Mouse (Mus musculus): ENCODE data around the gene Gpr34.

Gpr34 gene

DNA sequence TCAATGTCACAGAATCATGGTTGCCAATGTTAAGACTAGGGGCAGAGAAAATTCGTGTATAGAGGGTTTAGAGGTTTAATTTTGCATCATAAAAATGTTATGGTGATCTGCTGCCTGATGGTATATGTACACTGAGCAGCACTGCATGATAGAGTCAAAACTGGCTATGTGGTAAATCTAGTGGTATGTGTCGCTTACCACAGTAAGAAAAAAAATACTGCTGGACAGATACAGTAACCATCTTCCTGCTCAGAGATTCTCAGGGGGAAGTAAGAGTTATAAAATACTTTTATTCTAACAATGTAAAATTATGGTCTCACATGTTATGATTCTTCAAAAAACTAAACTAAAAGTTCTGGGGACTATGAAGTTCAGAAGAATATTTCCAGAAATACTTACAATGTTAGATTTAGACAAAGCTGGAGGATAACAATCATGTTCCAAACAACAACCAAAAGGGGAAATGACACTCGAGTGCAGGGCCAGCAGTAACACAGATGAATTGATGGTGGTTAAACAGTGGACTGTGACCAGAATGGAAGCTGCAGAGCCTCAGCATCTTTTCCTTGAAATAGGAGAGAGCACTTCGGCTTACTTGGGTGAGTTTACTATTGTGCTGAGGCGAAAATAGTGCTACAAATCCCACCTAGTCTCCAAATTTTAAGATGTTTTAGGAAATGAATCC lies at the start of gene Gpr34:
Gpr34 (plus strand) TSS at position 491 of the 685 bp plus-strand sequence.
- DNase-seq (ENCODE audit: low spot score): no peak

DNA sequence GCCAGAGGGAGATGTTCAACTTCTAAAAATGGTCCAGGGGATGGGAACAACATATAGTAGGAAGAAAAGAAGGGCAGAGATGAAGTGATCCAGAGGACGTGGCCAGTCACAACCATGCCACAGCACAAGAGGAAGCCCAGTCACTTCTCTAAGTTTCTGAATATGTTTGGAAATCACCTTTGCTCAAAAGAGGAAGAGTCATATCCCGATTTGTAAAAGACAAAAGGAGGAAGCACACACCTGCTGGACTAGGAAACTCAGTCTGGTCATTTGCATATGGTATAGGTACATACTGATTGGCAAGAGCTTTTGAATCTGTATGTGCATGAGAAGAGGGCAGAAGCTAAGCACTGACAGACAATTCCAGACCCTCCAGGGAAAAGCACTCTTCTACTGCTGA lies 32.5 kb upstream of the Gpr34 start:
- DNase-seq (ENCODE audit: low spot score): no peak

DNA sequence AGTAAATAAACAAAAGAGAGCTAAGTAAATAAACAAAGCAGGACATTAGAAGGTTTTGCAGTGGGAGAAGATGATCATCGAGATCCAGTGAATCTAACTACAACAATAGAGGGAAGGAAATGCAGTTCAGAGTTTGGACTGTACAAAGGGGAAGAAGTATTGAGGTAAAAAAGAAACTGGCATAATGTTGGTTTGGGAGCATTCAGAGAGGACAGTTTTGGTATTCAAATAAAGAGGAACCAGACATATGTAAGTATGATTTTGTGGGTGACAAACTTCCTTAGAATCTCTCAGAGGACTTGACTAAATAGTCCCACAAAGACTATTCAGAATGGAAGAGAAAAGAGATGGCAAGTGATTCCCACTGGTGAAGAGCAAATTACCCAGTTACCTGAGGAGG lies 31.9 kb upstream of the Gpr34 start:
- no peak for DNase-seq (ENCODE audit: low spot score)

DNA sequence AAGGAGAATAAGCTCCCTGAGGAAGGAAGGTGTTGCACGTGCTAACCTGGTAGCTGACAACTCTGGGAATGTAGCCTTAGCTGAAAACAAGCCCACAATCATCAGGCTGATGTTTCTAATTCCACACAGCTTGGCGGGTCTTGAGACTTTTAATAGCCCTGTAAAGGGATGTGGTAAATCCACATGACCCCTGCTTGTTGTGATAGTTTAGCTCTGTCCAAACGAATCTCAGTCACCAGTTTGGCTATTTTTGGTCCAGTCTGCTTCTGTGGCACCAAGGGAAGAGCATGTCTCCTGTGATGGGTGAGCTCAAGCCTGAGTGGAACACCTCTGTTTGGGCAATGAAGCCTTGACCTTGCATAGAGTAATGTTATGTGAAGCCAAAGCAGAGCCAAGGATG lies 25.1 kb upstream of the Gpr34 start:
- no peak for DNase-seq (ENCODE audit: low spot score)

DNA sequence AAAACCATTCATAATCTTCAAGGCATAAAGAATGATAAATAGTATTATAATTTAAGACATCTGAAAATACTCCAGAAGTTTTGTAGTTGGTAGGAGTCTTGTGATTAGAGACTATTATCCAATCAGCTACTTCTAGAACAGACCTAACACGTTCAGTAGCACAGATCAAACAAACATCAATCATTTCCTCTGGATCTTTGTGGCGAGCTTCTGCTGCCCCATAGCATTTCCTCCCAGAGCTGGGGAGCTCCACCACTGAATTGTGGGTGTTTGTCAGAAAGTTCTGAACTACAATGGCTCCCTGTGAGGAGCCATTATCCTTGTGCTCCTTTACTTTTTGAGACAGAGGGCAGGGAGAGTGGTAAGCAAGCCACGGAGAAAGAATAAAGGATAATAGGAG lies 24.1 kb upstream of the Gpr34 start:
- no peak for DNase-seq (ENCODE audit: low spot score)

DNA sequence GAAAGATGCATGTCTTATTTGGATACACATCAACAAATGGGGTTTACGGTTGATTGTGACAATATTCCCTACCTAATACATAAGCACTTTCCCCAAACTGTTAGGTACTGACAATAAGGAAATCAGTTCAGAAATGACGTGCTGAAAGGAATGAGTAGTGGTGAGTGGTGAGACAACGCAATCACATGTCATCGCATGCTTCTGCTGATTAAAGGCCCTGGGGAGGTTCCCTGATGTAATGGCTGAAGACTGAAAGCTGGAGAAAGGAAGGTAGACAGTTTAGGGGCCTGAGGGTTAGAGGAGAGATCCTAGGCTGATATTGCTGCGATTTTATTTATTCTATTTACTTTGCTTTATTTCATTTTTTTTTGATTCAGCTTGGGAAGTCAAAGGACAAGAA lies 20.8 kb upstream of the Gpr34 start:
- DNase-seq (ENCODE audit: low spot score): no peak

DNA sequence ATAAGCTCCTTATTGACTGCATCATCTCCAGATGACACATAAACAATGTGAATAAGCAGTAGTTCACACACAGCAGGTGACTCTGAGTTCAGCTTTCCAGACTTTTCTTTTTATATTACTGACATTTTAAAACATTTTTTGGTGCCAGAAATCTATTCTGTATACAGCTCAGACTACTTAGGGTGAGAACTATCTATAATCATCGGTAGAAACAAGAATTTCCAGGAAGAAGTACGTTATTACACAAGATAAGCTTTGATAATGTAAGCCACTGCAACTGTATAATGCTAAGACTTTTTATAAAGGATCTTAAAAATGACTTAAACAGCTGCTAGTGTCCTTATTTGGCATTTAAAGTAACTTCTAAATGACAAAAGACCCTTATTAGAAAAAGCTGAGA lies 19.8 kb upstream of the Gpr34 start:
- DNase-seq (ENCODE audit: low spot score): no peak

DNA sequence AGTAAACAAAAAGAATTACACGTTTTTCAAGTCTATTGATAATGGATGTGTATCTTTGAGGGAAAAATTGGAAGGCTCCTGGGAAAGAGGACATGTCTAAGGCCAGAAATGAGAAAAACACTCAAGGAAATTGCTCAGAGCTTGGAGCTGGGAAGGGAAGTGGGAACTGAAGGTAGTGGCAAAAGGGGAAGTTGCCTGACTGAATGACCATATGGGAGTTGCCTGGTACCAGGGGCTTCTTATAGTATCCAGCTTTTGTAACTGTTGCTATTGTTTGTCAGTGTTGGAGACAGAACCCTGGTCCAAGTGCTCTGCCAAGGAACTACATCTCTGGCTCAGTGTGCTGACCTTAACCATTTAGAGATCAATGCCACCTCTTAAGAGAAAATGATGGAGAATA lies 15.2 kb upstream of the Gpr34 start:
- DNase-seq (ENCODE audit: low spot score): no peak

DNA sequence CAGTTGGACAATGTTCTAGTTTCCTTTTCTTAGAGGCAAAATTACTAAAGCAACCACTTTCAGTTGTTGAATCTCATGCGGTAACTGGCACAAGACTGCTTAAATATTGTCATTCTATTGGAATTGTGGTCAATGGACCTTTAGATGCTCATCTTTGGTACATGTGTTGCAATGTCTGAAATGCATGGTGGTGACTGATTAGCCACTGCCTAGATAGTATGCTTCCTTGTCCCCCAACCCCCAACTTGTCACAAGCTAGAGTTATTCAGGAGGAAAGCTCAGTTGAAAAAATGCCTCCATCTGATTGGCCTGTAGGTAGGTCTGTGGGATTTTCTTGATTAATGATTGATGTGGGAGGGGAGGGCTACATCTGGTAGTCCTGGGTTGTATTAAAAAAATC lies 14.6 kb upstream of the Gpr34 start:
- no peak for DNase-seq (ENCODE audit: low spot score)

DNA sequence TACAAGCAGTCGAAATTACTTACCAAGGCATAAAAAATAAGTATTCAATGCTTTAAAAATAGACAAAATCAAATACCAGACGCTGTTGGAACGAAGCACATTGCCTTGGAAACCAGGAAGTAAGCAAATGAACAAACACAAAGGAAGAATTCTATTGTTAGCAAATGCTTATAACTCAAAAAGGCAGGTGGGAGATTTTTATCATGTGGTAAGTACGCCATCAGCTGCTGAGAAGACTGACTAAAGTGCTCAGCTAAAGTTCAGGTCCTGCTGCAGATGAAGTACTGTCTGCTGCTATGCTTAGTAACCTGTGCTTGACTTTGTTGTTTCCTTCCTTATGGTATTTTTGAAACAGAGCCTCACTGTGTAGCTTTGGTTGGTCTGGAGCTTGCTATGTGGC lies 13.4 kb upstream of the Gpr34 start:
- no peak for DNase-seq (ENCODE audit: low spot score)

DNA sequence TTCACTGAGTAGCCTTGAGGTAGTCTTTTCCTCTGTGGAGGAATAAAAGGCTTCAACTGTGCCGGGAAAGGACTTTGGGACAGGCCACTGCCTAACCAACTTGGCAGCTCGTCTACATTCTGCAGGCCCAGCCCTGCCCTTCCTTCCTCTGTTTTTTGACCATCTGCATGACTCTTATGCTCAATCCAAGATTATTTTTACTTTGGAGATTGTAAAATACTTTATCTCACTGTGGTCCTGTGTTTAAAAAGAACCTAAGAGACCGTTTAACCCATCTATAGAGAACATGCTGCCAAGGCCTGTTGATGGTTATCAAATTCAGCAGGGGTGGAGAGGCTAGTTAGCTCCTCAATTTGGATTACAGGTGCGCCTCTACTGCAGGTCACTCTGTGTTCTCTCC lies 10.4 kb upstream of the Gpr34 start:
- DNase-seq (ENCODE audit: low spot score): no peak

DNA sequence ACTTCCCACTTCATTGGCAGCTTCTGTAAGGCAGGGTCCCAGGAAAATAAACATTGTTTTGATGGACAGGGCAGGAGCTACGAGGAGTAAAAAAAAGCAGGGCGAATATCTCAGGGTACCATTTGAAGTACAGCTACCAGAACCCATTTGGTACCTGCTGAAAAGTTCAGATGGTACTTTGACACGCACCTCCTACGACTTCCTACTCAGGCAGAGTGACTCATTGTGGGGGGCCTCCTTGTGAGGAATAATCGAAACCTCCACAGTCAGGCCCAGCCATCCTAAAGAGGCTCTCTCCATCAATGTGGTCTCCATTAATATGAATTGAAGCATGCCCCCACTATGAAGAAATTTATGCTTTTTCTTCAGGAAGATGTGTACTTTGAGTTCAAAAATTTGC lies 9.2 kb upstream of the Gpr34 start:
- DNase-seq (ENCODE audit: low spot score): no peak

DNA sequence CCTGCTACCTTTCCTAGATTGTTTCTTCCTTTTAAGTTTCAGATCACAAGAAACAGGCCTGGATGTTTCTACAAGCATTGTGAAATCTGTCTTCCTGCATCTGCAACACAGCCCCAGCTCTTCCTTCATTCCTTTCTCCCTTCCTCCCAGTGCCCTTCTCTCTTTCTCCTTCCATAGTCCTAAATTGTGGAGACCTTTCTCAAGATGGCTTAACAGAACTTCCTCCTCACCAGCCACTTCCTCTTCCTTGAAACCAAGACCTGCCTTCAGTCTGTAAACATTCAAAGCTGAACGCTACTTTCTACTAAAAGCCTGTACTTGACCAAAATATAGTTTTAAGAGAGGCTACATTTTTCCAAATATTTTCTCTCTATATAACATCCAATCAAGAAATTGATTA lies 4.5 kb downstream of the Gpr34 start:
- no peak for DNase-seq (ENCODE audit: low spot score)

DNA sequence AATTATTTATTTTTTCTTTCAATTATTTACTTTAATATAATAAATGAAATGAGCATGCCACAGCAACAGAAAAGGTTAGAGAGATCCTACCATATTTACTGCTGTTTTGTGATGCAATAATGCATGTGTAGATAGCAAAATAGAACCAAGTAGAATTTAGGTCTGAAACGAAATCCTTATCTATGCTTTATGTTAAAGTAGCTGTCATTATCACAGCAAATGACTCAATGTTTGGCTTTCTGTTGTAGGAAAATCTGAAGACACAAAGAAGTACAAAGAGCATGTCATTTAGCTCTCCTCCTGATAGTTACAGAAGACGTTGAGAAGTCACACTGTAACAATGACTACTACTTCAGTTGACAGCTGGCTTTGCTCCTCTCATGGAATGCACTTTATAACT lies 7.0 kb downstream of the Gpr34 start:
- no peak for DNase-seq (ENCODE audit: low spot score)

DNA sequence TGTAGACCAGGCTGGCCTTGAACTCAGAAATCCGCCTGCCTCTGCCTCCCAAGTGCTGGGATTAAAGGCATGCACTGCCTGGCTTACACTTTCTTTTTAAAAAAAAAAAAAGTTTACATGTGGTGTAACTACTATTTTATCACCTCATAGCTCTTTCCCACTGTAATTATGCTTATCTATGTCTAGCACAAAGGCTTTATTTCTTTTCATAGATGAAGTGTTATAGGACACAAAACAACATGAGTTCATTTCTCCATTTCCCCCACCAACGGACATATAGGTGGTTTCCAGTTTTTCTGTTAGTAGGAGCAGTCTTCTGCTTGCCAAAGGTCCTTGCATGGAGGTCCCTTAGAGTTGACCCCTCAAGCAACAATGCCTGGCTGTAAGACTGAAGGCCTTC lies 20.0 kb downstream of the Gpr34 start:
- no peak for DNase-seq (ENCODE audit: low spot score)

DNA sequence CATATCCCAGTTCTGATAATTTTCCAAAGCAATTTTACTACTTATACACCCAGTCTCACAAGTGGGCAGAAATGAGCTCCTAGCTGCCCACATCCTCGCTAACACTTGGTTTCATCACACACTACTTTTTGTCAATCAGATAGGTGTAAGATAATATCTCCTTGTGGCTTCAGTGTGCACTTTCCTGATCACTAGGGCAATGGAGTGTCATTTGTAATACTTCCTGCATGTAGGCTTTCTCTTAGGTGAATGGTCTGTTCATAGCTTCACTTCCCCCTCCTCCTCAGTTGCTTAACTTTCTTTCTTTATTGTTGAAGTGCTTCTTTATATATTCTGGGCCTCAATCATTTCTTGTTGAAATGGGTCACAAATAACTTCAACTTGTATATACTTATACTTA lies 20.4 kb downstream of the Gpr34 start:
- no peak for DNase-seq (ENCODE audit: low spot score)

DNA sequence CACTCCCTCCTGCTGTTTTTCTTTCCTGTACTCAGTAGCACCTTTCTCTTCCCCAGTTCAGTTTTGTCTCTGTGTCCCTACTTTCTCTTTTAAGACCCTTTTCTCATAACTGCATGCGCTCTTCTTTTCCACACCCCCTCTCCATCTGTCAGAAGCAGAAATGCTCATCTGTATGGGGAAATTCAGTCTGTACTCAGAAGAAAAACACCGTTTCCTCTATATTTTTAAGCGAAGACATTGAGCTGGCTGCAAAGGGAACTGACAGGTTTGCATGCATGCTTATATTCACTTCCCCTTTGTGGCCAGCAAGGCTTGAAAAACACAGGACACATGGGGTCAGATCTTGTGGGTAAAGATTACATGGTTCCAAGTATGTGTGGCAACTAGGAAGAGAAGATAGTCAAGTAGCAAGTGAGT lies 23.1 kb downstream of the Gpr34 start:
- no peak for DNase-seq (ENCODE audit: low spot score)

DNA sequence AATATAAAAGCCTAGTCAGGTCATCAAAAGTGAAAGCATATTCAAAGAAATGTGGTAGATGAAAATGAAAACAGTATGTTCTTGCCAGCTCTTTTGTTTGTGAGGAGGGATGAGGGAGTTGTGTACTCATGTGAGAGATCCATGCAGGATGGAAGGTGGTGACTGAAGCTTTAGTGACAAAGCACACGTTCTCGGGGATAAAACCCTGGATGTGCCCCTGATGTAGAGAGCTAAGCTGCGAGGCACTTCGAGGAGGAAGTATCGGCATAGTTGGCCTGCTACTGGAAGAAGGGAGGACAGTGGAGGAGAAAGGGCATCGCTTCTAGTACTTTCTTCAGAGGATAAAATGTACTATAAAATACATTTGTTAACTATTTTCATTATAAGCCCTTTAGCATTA lies 24.0 kb downstream of the Gpr34 start:
- no peak for DNase-seq (ENCODE audit: low spot score)

DNA sequence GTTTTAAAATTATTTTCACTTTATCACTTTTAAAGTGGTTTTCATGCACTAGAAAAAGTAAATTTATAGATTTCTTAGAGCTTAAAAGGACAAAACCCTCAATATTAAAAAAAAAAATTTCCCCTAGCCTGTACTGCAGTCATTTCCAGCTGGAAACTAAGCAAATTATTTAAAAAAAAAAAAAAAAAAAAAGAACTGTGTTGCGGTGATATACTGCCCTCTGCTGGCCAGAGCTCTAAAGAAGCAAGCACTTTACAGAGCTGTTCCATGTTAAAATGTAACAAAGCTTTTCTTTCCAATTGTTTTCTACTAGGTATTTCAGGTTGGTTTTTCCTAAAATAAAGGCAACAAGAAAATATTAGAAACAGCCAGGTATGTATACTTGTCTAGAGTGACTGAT lies 24.8 kb downstream of the Gpr34 start:
- DNase-seq (ENCODE audit: low spot score): peak; percentile 57

DNA sequence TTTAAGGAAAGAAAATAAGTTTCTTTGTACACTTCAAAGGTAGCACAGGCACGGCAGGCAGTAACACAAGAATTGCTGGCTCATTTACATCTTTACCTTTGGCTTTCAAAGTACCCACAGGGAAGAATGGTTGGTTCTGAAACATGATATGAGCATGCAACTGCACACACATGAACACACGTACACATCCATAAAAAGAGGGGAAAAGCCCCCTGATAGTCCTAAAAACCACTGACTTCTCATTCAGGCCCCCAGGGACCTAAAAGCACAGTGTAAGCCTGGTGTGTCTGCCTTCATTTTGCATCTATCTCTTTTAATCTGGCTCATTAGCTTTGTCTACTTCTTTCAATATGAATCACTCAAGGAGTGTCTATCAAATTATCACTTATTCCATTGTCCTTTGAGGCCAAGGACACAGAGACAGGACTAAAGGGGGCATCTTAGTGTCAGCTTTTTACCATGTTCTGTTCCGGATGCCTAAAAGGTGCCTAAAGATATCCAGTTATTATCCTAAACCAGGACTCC lies 26.8 kb downstream of the Gpr34 start:
- DNase-seq (ENCODE audit: low spot score): no peak

DNA sequence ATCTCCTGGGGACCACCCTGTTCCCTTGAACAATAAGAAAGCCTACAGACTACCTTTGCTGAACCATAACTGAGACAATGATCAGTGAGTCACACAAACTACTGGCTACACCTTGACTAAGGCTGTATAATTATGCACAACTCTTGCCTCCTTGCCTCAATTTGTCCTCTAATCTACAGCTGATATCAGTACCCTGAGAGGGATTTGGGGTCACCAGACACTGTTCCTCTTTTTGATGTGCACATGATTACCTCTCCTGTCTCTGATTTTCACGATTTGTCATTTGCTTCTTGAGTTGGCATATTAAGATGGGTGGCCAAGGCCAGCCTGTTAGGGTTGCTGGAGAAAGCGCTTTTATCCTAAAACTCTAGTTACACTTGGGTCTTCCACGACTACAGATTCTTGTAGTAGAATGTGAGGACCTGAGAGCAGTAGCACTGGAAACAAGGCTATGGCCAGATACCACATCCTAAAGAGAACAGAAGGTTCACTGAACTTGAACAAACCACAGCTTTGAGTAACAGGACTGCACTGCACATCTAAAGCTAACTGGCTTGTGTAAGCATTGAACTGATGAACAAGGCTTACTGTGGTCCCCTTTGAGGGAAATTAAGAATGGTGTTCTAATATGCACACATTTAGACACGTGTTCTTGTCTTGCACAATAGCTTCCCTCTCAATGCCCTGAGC lies 27.5 kb downstream of the Gpr34 start:
- DNase-seq (ENCODE audit: low spot score): no peak

DNA sequence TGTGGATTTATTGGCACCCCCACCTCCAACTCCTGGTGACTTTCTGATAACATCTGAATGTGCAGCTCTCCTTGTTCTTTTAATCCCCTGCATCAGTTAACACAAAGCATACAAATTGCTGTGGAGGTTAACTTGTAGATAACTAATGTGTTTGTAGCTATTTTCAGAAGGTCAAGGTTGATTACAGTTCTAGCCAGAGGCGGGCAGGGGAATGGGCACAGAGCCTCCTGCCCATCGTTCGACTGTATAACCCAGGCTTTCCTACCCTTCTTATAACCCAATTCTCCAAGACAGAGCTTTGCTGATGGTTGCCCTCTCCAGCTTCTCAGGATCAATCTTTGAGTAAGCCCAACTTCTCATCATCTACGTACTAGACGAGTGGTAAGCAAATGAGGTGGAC lies 29.2 kb downstream of the Gpr34 start, which contains the start of gene Gpr82:
Gpr82 (plus strand) TSS at position 301 of the 400 bp plus-strand sequence.
- no peak for DNase-seq (ENCODE audit: low spot score)

DNA sequence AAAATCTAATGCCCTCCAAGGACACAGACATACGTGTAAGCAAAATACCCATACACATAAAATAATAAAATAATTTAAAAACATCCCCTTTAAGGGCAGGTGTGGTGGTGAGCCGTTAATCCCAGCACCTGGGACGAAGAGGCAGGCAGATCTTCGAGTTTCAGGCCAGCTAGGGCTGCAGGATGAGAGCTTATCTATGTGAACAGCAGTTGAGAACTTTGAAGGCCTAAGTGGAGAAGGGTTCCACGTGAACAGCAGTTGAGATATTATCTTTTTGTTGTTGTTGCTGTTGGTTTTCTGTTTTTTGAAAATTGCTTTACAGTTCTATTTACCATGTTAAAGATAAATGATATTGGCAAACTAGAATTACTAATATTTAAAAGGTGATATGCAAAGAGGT lies 37.0 kb downstream of the Gpr34 start:
- DNase-seq (ENCODE audit: low spot score): no peak

DNA sequence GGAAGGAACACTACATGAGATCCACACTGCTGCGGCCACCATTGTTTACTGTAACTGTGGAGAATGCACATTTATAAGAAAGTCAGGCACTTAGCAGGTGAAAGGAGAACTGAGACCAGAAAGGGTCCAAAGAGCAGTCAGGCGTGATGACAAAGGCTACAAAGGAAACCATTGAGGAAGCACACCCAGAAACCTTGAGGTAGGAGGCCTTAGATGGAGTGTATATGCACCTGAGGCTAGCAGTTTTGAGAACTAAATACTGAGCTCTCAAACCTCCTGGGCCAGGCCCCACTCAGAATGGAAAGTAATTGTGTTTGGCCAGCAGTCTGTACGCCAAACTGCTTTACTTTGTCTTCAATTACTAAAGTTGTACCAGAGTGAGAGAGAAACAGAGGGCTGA lies 38.5 kb downstream of the Gpr34 start:
- DNase-seq (ENCODE audit: low spot score): no peak
